Mouse (Mus musculus) lung, postnatal 0 days (tissue): ENCODE measurements at regions not wholly inside any gene's neighbourhood (a gene's known extent, or its start where the extent isn't known, plus 50 kb on each side); places are given as distances from the start of the nearest gene placed in this dataset.

Source experiments
- ATAC-seq: fragments of 200-750 bp; cut with Nextera tagmentation; 2 replicates; pipeline ENCODE4 v1.8.0; 2017; ENCODE audit warnings: moderate library complexity
- DNase-seq: peaks from one replicate; pipeline ENCODE4 v3.0.0-alpha.2; 2016; ENCODE audit warnings: low spot score
- H3K27ac ChIP-seq: fragments of 300-500 bp; sonication (generic); 2 replicates; pipeline ENCODE4 v1.5.1; 2014; ENCODE audit warnings: antibody characterized with exemption, mild to moderate bottlenecking, low read length, mixed read lengths
- H3K27me3 ChIP-seq: fragments of 300-500 bp; sonication (generic); replicated peaks from 2 replicates; pipeline ENCODE4 v1.6.1; 2014; ENCODE audit warnings: low read length, mixed read lengths; ENCODE audit not compliant: insufficient read depth
- H3K36me3 ChIP-seq: fragments of 300-500 bp; sonication (generic); 2 replicates; pipeline ENCODE4 v1.6.1; 2014; ENCODE audit warnings: low read length, mixed read lengths; ENCODE audit not compliant: insufficient read depth
- H3K4me1 ChIP-seq: fragments of 300-500 bp; sonication (generic); 2 replicates; pipeline ENCODE4 v1.6.1; 2014; ENCODE audit warnings: antibody characterized with exemption, low read depth, low read length, mixed read lengths; ENCODE audit not compliant: insufficient read depth
- H3K4me2 ChIP-seq: fragments of 300-500 bp; sonication (generic); replicated peaks from 2 replicates; pipeline ENCODE4 v1.6.1; 2014; ENCODE audit warnings: low read depth, mild to moderate bottlenecking, low read length, moderate library complexity, mixed read lengths
- H3K4me3 ChIP-seq: fragments of 300-500 bp; sonication (generic); 2 replicates; pipeline ENCODE4 v1.5.1; 2014; ENCODE audit warnings: low read depth, low read length
- H3K9ac ChIP-seq: fragments of 300-500 bp; sonication (generic); replicated peaks from 2 replicates; pipeline ENCODE4 v1.6.1; 2014; ENCODE audit warnings: low read depth, mild to moderate bottlenecking
- H3K9me3 ChIP-seq: fragments of 300-500 bp; sonication (generic); 2 replicates; pipeline ENCODE4 v1.6.1; 2016; ENCODE audit warnings: low read length, mixed read lengths
- CTCF ChIP-seq: IDR thresholded peaks from 2 replicates; pipeline ENCODE4 v1.5.1; 2016; ENCODE audit warnings: antibody characterized with exemption, mild to moderate bottlenecking
- EP300 ChIP-seq: IDR thresholded peaks from 2 replicates; pipeline ENCODE4 v1.6.1; 2016; ENCODE audit warnings: antibody characterized with exemption, mild to moderate bottlenecking, control low read depth
- WGBS: fragments of 180-500 bp; shearing (Covaris S2); extraction: QIAGEN DNeasy Blood & Tissue Kit; methylation state at CpG from one replicate; pipeline ENCODE4 v1.1.7; 2014; 5-methylcytosine and 5-hydroxymethylcytosine counted together

- ATAC-seq (peak; percentile 71), DNase-seq (peak; percentile 54)
- Histone ChIP-seq H3K4me2 (no peak overlapping the region), H3K27ac (no peak overlapping the region), H3K36me3 (no peaks in the 10 kb centered on the region), H3K9ac (no peak overlapping the region), H3K27me3 (no peaks in the 10 kb centered on the region), H3K4me1 (peaks cover 6% of the 10 kb centered on the region; the same call in 1 of the 2 replicates), H3K4me3 (no peak overlapping the region), H3K9me3 (no peaks in the 10 kb centered on the region)
- TF ChIP-seq CTCF (no peak), EP300 (no peak)
- 38% methylated on average over 12 of the region's 12 CpGs for WGBS
These were observed 106.4 kb downstream of the Cd24a start for GRCm38 (mm10) chr10:43684247-43685033.

GRCm38 (mm10) chr10:43689161-43689913 is 111.3 kb downstream of the Cd24a start:
- Histone ChIP-seq H3K4me3 (no peak overlapping the region), H3K36me3 (no peaks in the 10 kb centered on the region), H3K9ac (no peak overlapping the region), H3K9me3 (no peaks in the 10 kb centered on the region), H3K27ac (no peak overlapping the region), H3K4me2 (peak overlapping the region; percentile 42), H3K4me1 (peaks cover 10% of the 10 kb centered on the region; the same call in 1 of the 2 replicates), H3K27me3 (no peaks in the 10 kb centered on the region)
- ATAC-seq (peak; percentile 57), DNase-seq (peak; percentile 42)
- TF ChIP-seq EP300, result no peak
- no peak for TF ChIP-seq CTCF
- 4% methylated on average over 10 of the region's 10 CpGs for WGBS

- no peak overlapping the region for H3K9ac ChIP-seq
- ATAC-seq, result peak; percentile 30; the same call in 1 of the 2 replicates
These were observed 111.8 kb downstream of the Cd24a start for GRCm38 (mm10) chr10:43689914-43690316.

GRCm38 (mm10) chr10:43693974-43694373 is 115.9 kb downstream of the Cd24a start:
- Histone ChIP-seq H3K4me3 (no peak overlapping the region), H3K27me3 (no peaks in the 10 kb centered on the region), H3K4me2 (no peak overlapping the region), H3K36me3 (no peaks in the 10 kb centered on the region), H3K27ac (no peak overlapping the region), H3K4me1 (peaks cover 10% of the 10 kb centered on the region; the same call in 1 of the 2 replicates), H3K9ac (no peak overlapping the region), H3K9me3 (no peaks in the 10 kb centered on the region)
- DNase-seq (peak; percentile 16), ATAC-seq (no peak)
- 33% methylated on average over 5 of the region's 5 CpGs for WGBS
- no peak for TF ChIP-seq EP300

More at GRCm38 (mm10) chr10:43689914-43690316, 111.8 kb downstream of the Cd24a start:
- DNase-seq, result peak; percentile 10
- peaks cover 11% of the 10 kb centered on the region; the same call in 1 of the 2 replicates for H3K4me1 ChIP-seq
- H3K36me3 ChIP-seq, result no peaks in the 10 kb centered on the region
- WGBS, result 23% methylated on average over 8 of the region's 8 CpGs
- no peaks in the 10 kb centered on the region for H3K27me3 ChIP-seq
- no peak overlapping the region for H3K27ac ChIP-seq
- peak overlapping the region; percentile 42 for H3K4me2 ChIP-seq
- H3K4me3 ChIP-seq, result no peak overlapping the region
- TF ChIP-seq CTCF, result no peak
- TF ChIP-seq EP300, result no peak
- H3K9me3 ChIP-seq, result no peaks in the 10 kb centered on the region

- ATAC-seq, result no peak
- Histone ChIP-seq H3K4me1 (peaks cover 6% of the 10 kb centered on the region; the same call in 1 of the 2 replicates), H3K9ac (no peak overlapping the region), H3K9me3 (no peaks in the 10 kb centered on the region), H3K27me3 (no peaks in the 10 kb centered on the region), H3K36me3 (no peaks in the 10 kb centered on the region), H3K27ac (no peak overlapping the region), H3K4me2 (no peak overlapping the region), H3K4me3 (no peak overlapping the region)
- TF ChIP-seq CTCF, result no peak
- TF ChIP-seq EP300, result no peak
- 35% methylated on average over 6 of the region's 6 CpGs for WGBS
- no peak for DNase-seq
These were observed 116.4 kb downstream of the Cd24a start for GRCm38 (mm10) chr10:43694508-43694907.

- Histone ChIP-seq H3K4me1 (peaks cover 6% of the 10 kb centered on the region; the same call in 1 of the 2 replicates), H3K4me2 (no peak overlapping the region), H3K4me3 (no peak overlapping the region), H3K9ac (no peak overlapping the region), H3K36me3 (no peaks in the 10 kb centered on the region), H3K9me3 (no peaks in the 10 kb centered on the region), H3K27ac (no peak overlapping the region), H3K27me3 (no peaks in the 10 kb centered on the region)
- 70% methylated on average over 10 of the region's 10 CpGs for WGBS
- DNase-seq, result no peak
- TF ChIP-seq CTCF (no peak), EP300 (no peak)
- no peak for ATAC-seq
These were observed 117.4 kb downstream of the Cd24a start for GRCm38 (mm10) chr10:43695470-43695869.
